Comparison of ENCODE assay signal across 20 mouse cellular contexts in genomic region chr9:42271456-42271855, GRCm38 (mm10). TPM values are rescaled to one million over a fixed set of nuclear protein-coding genes. Genes with fewer than 3 reads are reported as not detected.
DNase-seq lines count a peak whose midpoint lies in the region; ATAC-seq and TF ChIP-seq lines count a peak whose summit lies in the region.
"Had no signal": no experiment of that assay in that cellular context is flagged by ENCODE, and none has a peak within 500 bp of the region (broad histone marks: within the 10 kb centered on the region; RNA-seq: fewer than 3 reads in every experiment).

No protein-coding gene starts in this region.

- no peak for ATAC-seq in liver, embryonic 16.5 days (ENCODE audit: low read depth)
- no peak for ATAC-seq in liver, embryonic 12.5 days
- ATAC-seq in granulocyte monocyte progenitor cell, adult 5-6 weeks (replicated peaks; ENCODE audit: poor library complexity, severe bottlenecking): peak; percentile 30; the same call in 1 of the 2 replicates
- no peak for ATAC-seq in forebrain, embryonic 12.5 days (ENCODE audit: low FRiP score)
- ATAC-seq: forebrain, embryonic 16.5 days; hindbrain, postnatal 0 days had no signal

- H3K36me3 ChIP-seq in kidney, adult 2 months (ENCODE audit: control insufficient read depth, insufficient read depth, low read length): no peaks in the 10 kb centered on the region
- no peaks in the 10 kb centered on the region for H3K36me3 ChIP-seq in liver, embryonic 16.5 days (ENCODE audit: control insufficient read depth, insufficient read depth)
- no peaks in the 10 kb centered on the region for H3K36me3 ChIP-seq in liver, embryonic 12.5 days
- H3K36me3 ChIP-seq in forebrain, embryonic 12.5 days (replicated peaks): no peaks in the 10 kb centered on the region
- H3K36me3 ChIP-seq: embryonic facial prominence, embryonic 15.5 days; heart, embryonic 15.5 days; hindbrain, embryonic 13.5 days had no signal

- no peak overlapping the region for H3K4me3 ChIP-seq in kidney, adult 2 months (ENCODE audit: insufficient read depth, low read depth, low read length)
- H3K4me3 ChIP-seq in liver, embryonic 16.5 days (ENCODE audit: low read depth, low read length): no peak overlapping the region
- H3K4me3 ChIP-seq in liver, embryonic 12.5 days: no peak overlapping the region
- no peak overlapping the region for H3K4me3 ChIP-seq in brown adipose tissue, adult 24 weeks (ENCODE audit: insufficient read depth, low read depth, low read length)
- H3K4me3 ChIP-seq in forebrain, embryonic 12.5 days (replicated peaks): no peak overlapping the region
- H3K4me3 ChIP-seq: embryonic facial prominence, embryonic 15.5 days; heart, embryonic 15.5 days; hindbrain, embryonic 13.5 days had no signal

- no peak for TF ChIP-seq CTCF in kidney, adult 2 months (conservative IDR thresholded peaks at IDR 0.05; ENCODE audit: insufficient read depth, insufficient read length, low read depth, low read length)

- no peak for TF ChIP-seq POLR2A in kidney, adult 2 months (IDR thresholded peaks at IDR 0.05; ENCODE audit: low read depth, low read length)

- H3K9me3 ChIP-seq in liver, embryonic 16.5 days (replicated peaks; ENCODE audit: control insufficient read depth, low read length): no peaks in the 10 kb centered on the region
- H3K9me3 ChIP-seq in liver, embryonic 12.5 days (replicated peaks): no peaks in the 10 kb centered on the region
- no peaks in the 10 kb centered on the region for H3K9me3 ChIP-seq in forebrain, embryonic 12.5 days
- H3K9me3 ChIP-seq: embryonic facial prominence, embryonic 15.5 days; heart, embryonic 15.5 days; hindbrain, embryonic 13.5 days had no signal

- 34% methylated on average over 5 of the region's 5 CpGs for WGBS in kidney, adult 2 months
- WGBS in liver, embryonic 16.5 days (ENCODE audit: insufficient replicate concordance): 52% methylated on average over 5 of the region's 5 CpGs
- WGBS in liver, embryonic 12.5 days (ENCODE audit: insufficient replicate concordance): 55% methylated on average over 5 of the region's 5 CpGs
- WGBS in forebrain, embryonic 12.5 days: 90% methylated on average over 5 of the region's 5 CpGs

- 0 out of 2 replicates have a peak overlapping the region, but pooled peaks have one; percentile 28 for H3K27ac ChIP-seq in kidney, adult 2 months (ENCODE audit: insufficient read depth, low read depth, low read length)
- H3K27ac ChIP-seq in liver, embryonic 16.5 days (ENCODE audit: low read length): 0 out of 2 replicates have a peak overlapping the region, but pooled peaks have one; percentile 19
- H3K27ac ChIP-seq in liver, embryonic 12.5 days: no peak overlapping the region
- H3K27ac ChIP-seq in brown adipose tissue, adult 24 weeks (replicated peaks; ENCODE audit: low read depth, low read length): peak overlapping the region; percentile 84
- H3K27ac ChIP-seq in forebrain, embryonic 12.5 days: no peak overlapping the region
- H3K27ac ChIP-seq: embryonic facial prominence, embryonic 15.5 days; heart, embryonic 15.5 days; hindbrain, embryonic 13.5 days; hindbrain, postnatal 0 days had no signal

- H3K4me1 ChIP-seq in kidney, adult 2 months (ENCODE audit: control insufficient read depth, insufficient read depth, low read length): peaks cover 3% of the 10 kb centered on the region; the same call in 1 of the 2 replicates
- peaks cover 3% of the 10 kb centered on the region; the same call in 1 of the 2 replicates for H3K4me1 ChIP-seq in liver, embryonic 16.5 days (ENCODE audit: control insufficient read depth, low read depth, low read length)
- 0 out of 2 replicates have a peak, but pooled peaks cover 5% of the 10 kb centered on the region for H3K4me1 ChIP-seq in liver, embryonic 12.5 days
- H3K4me1 ChIP-seq in brown adipose tissue, adult 24 weeks (ENCODE audit: control insufficient read depth, insufficient read depth, insufficient read length, low read length): peaks cover 11% of the 10 kb centered on the region; the same call in 1 of the 2 replicates
- no peaks in the 10 kb centered on the region for H3K4me1 ChIP-seq in forebrain, embryonic 12.5 days
- H3K4me1 ChIP-seq: embryonic facial prominence, embryonic 15.5 days; heart, embryonic 15.5 days; hindbrain, embryonic 13.5 days had no signal

- peak; percentile 54 for DNase-seq in kidney, adult 2 months
- no peak for DNase-seq in kidney, postnatal 14 days
- DNase-seq in thymus, postnatal 14 days: no peak
- DNase-seq: adrenal gland, postnatal 10 days; cerebellum, adult 18-20 months; cerebellum, postnatal 14 days; embryo, embryonic 11 days; gastrocnemius, postnatal 25 days; heart, postnatal 14 days had no signal

- no peak overlapping the region for H3K4me2 ChIP-seq in liver, embryonic 16.5 days (ENCODE audit: low read depth, low read length)
- no peak overlapping the region for H3K4me2 ChIP-seq in liver, embryonic 12.5 days
- H3K4me2 ChIP-seq in forebrain, embryonic 12.5 days: no peak overlapping the region
- H3K4me2 ChIP-seq: embryonic facial prominence, embryonic 15.5 days; heart, embryonic 11.5 days; heart, embryonic 15.5 days; hindbrain, embryonic 13.5 days had no signal

- no peak overlapping the region for H3K9ac ChIP-seq in liver, embryonic 16.5 days (ENCODE audit: low read depth, low read length)
- H3K9ac ChIP-seq in liver, embryonic 12.5 days: no peak overlapping the region
- H3K9ac ChIP-seq in forebrain, embryonic 12.5 days: no peak overlapping the region
- H3K9ac ChIP-seq: embryonic facial prominence, embryonic 15.5 days; heart, embryonic 15.5 days; hindbrain, embryonic 13.5 days had no signal

- H3K27me3 ChIP-seq in kidney, adult 2 months (replicated peaks; ENCODE audit: control insufficient read depth, insufficient read depth, low read length): no peaks in the 10 kb centered on the region
- H3K27me3 ChIP-seq in liver, embryonic 16.5 days (ENCODE audit: control insufficient read depth, insufficient read depth, low read depth, low read length): no peaks in the 10 kb centered on the region
- H3K27me3 ChIP-seq in liver, embryonic 12.5 days (replicated peaks): no peaks in the 10 kb centered on the region
- H3K27me3 ChIP-seq in forebrain, embryonic 12.5 days: peaks cover 4% of the 10 kb centered on the region; the same call in 1 of the 2 replicates
- H3K27me3 ChIP-seq: embryonic facial prominence, embryonic 15.5 days; heart, embryonic 15.5 days; hindbrain, embryonic 13.5 days had no signal

RNA-seq across cellular contexts. Expression of gene Sc5d, which starts 7.4 kb away (rescaled TPM):
- 55.2 and 61.9 TPM in 2 replicates for polyA plus RNA-seq in kidney, adult 2 months (2012; rRNA removed)
- 101 and 103 TPM in 2 replicates for polyA plus RNA-seq in liver, embryonic 16.5 days (2015; fragmentation: Nextera tagmentation; extraction: Ambion mirVana)
- polyA plus RNA-seq in liver, embryonic 12.5 days (2016; fragmentation: Nextera tagmentation; extraction: Ambion mirVana): 60.9 and 64.8 TPM in 2 replicates
- polyA plus RNA-seq in brown adipose tissue, adult 24 weeks (2012; ENCODE audit: insufficient read depth, insufficient read length, missing spikeins): 91.2 and 113 TPM in 2 replicates
- total RNA-seq in granulocyte monocyte progenitor cell, adult 5-6 weeks (2014; fragmentation: Nextera tagmentation): 12.3 and 14.4 TPM in 2 replicates
- total RNA-seq in granulocyte monocyte progenitor cell, adult 5-6 weeks (2017): 20.1 and 29.9 TPM in 2 replicates
- 64.8 and 65.9 TPM in 2 replicates for polyA plus RNA-seq in forebrain, embryonic 12.5 days (2016; fragmentation: Nextera tagmentation; extraction: Ambion mirVana)

Comparison
In these comparisons a context has a peak if more than half of its experiments do, and no peak if none do; other contexts are left out.
1. H3K27ac ChIP-seq: peak in kidney, adult 2 months (single experiment), liver, embryonic 16.5 days (single experiment) and brown adipose tissue, adult 24 weeks (single experiment); none in liver, embryonic 12.5 days (single experiment) and forebrain, embryonic 12.5 days (single experiment).